Mouse (Mus musculus) stomach, embryonic 15.5 days (tissue): ENCODE results near the gene Trdmt1. TPM values are rescaled to one million over a fixed set of nuclear protein-coding genes. Genes with fewer than 3 reads are reported as not detected.
"Not testable (repeated sequence)": the region's sequence is repeated elsewhere in the genome, so short reads cannot be mapped to it uniquely, and the experiment has no call there.

Source experiments
- ATAC-seq: fragments of 200-750 bp; cut with Nextera tagmentation; 2 replicates; pipeline ENCODE4 v1.8.0; 2017; ENCODE audit warnings: low read depth, moderate number of reproducible peaks, moderate TSS enrichment; ENCODE audit not compliant: insufficient read depth, low FRiP score
- H3K27ac ChIP-seq: fragments of 300-500 bp; sonication (generic); 2 replicates; pipeline ENCODE4 v1.5.1; 2015; ENCODE audit warnings: mild to moderate bottlenecking, inconsistent platforms
- H3K27me3 ChIP-seq: fragments of 300-500 bp; sonication (generic); replicated peaks from 2 replicates; pipeline ENCODE4 v1.6.1; 2015; ENCODE audit warnings: inconsistent platforms
- H3K36me3 ChIP-seq: fragments of 300-500 bp; sonication (generic); 2 replicates; pipeline ENCODE4 v1.6.1; 2015; ENCODE audit warnings: inconsistent platforms
- H3K4me1 ChIP-seq: fragments of 300-500 bp; sonication (generic); 2 replicates; pipeline ENCODE4 v1.6.1; 2015; ENCODE audit warnings: inconsistent platforms
- H3K4me2 ChIP-seq: fragments of 300-500 bp; sonication (generic); 2 replicates; pipeline ENCODE4 v1.6.1; 2015; ENCODE audit warnings: mild to moderate bottlenecking, inconsistent platforms
- H3K4me3 ChIP-seq: fragments of 300-500 bp; sonication (generic); replicated peaks from 2 replicates; pipeline ENCODE4 v1.5.1; 2015; ENCODE audit warnings: inconsistent platforms
- H3K9ac ChIP-seq: fragments of 300-500 bp; sonication (generic); 2 replicates; pipeline ENCODE4 v1.6.1; 2015; ENCODE audit warnings: inconsistent platforms
- H3K9me3 ChIP-seq: fragments of 300-500 bp; sonication (generic); 2 replicates; pipeline ENCODE4 v1.6.1; 2016; ENCODE audit warnings: inconsistent platforms
- WGBS: fragments of 180-500 bp; shearing (Covaris S2); methylation state at CpG from one replicate; pipeline ENCODE4 v1.1.7; 2015; 5-methylcytosine and 5-hydroxymethylcytosine counted together
- polyA plus RNA-seq: library from polyadenylated mRNA; unstranded; fragments of >200 nt; fragmentation: Nextera tagmentation; extraction: Ambion mirVana; gene quantifications from 2 replicates; pipeline ENCODE4 v1.2.1, GENCODE M21; 2015

Trdmt1 gene
- polyA plus RNA-seq = 7.6 and 11.0 TPM in 2 replicates

- H3K27ac ChIP-seq = peak within 1 kb of the TSS; percentile 97
- peak within 1 kb of the TSS; percentile 64 for H3K9ac ChIP-seq
- peak within 1 kb of the TSS; percentile 65 for H3K4me2 ChIP-seq
- H3K36me3 ChIP-seq = no peaks in the 10 kb centered on the region
- under 1% methylated on average over 35 of the region's 39 CpGs for WGBS
- no peaks in the 10 kb centered on the region for H3K4me1 ChIP-seq
- ATAC-seq = peak; percentile 99
- no peaks in the 10 kb centered on the region for H3K27me3 ChIP-seq
- H3K9me3 ChIP-seq = no peaks in the 10 kb centered on the region
- peak within 1 kb of the TSS; percentile 66 for H3K4me3 ChIP-seq
These were observed at the start of gene Trdmt1 for GRCm38 (mm10) chr2:13544193-13544824. Gene Trdmt1, minus strand, starts transcription at chr2:13544668.

DNA sequence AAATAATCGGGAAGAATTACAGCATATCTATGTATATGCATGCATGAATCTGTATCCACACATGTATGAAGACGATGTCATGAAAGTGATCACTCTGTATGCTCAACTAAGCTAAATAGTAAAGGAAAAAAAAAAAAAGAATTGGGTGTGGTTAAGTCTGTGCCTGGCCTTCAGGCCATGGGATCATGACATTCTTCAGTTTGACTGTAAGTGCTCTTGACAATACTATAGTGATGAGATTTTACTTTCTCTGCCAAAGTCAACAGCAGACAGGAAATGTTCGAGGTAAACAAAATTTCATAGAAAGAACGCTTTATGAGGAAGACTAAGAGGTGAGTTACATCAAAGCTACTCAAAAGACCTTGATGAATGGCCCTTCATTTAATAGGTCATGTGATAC, 48.9 kb upstream of the Trdmt1 start:
- no peak overlapping the region for H3K9ac ChIP-seq
- no peak for ATAC-seq
- H3K4me3 ChIP-seq = no peak overlapping the region
- 68% methylated on average over 4 of the region's 4 CpGs for WGBS
- no peaks in the 10 kb centered on the region for H3K36me3 ChIP-seq
- H3K9me3 ChIP-seq = no peaks in the 10 kb centered on the region
- H3K27me3 ChIP-seq = no peaks in the 10 kb centered on the region
- H3K27ac ChIP-seq = no peak overlapping the region
- no peaks in the 10 kb centered on the region for H3K4me1 ChIP-seq
- H3K4me2 ChIP-seq = no peak overlapping the region

DNA sequence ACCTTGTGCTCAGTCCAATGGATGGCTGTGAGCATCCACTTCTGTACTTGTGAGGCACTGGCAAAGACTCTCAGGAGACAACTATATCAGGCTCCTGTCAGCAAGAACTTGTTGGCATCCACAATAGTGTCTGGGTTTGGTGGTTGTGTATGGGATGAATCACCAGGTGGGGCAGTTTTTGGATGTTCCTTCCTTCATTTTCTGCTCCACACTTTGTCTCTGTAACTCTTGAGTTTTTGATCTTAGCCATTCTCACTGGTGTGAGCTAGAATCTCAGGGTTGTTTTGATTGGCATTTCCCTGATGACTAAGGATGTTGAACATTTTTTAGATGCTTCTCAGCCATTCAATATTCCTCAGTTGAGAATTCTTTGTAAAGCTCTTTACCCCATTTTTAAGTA, 39.3 kb upstream of the Trdmt1 start:
- not testable (repeated sequence) for H3K9ac ChIP-seq, H3K36me3 ChIP-seq, H3K27ac ChIP-seq, H3K4me2 ChIP-seq, H3K27me3 ChIP-seq, ATAC-seq, H3K4me1 ChIP-seq, H3K4me3 ChIP-seq, H3K9me3 ChIP-seq

- peaks cover 12% of the 10 kb centered on the region for H3K36me3 ChIP-seq
- no peak overlapping the region for H3K27ac ChIP-seq
- H3K4me2 ChIP-seq = no peak overlapping the region
- no peak for ATAC-seq
- no peak overlapping the region for H3K4me3 ChIP-seq
- no peak overlapping the region for H3K9ac ChIP-seq
- no peaks in the 10 kb centered on the region for H3K27me3 ChIP-seq
- no peaks in the 10 kb centered on the region for H3K9me3 ChIP-seq
- WGBS = 73% methylated on average over 3 of the region's 3 CpGs
- H3K4me1 ChIP-seq = no peaks in the 10 kb centered on the region
These were observed 37.7 kb upstream of the Trdmt1 start for GRCm38 (mm10) chr2:13582184-13582583.

- no peak for ATAC-seq
- H3K36me3 ChIP-seq = peaks cover 12% of the 10 kb centered on the region
- H3K27ac ChIP-seq = no peak overlapping the region
- H3K4me3 ChIP-seq = no peak overlapping the region
- WGBS = 68% methylated on average over 11 of the region's 11 CpGs
- no peaks in the 10 kb centered on the region for H3K9me3 ChIP-seq
- H3K9ac ChIP-seq = no peak overlapping the region
- H3K4me2 ChIP-seq = no peak overlapping the region
- H3K4me1 ChIP-seq = peaks cover 3% of the 10 kb centered on the region; the same call in 1 of the 2 replicates
- no peaks in the 10 kb centered on the region for H3K27me3 ChIP-seq
These were observed 35.5 kb upstream of the Trdmt1 start for GRCm38 (mm10) chr2:13579991-13580390.

- WGBS = 92% methylated on average over 8 of the region's 8 CpGs
- H3K27ac ChIP-seq = no peak overlapping the region
- no peak overlapping the region for H3K4me2 ChIP-seq
- H3K36me3 ChIP-seq = peaks cover 12% of the 10 kb centered on the region
- no peak overlapping the region for H3K4me3 ChIP-seq
- H3K9me3 ChIP-seq = no peaks in the 10 kb centered on the region
- H3K4me1 ChIP-seq = peaks cover 3% of the 10 kb centered on the region; the same call in 1 of the 2 replicates
- no peaks in the 10 kb centered on the region for H3K27me3 ChIP-seq
- H3K9ac ChIP-seq = no peak overlapping the region
- no peak for ATAC-seq
These were observed 34.8 kb upstream of the Trdmt1 start for GRCm38 (mm10) chr2:13579315-13579714.

GRCm38 (mm10) chr2:13578473-13579152, 34.1 kb upstream of the Trdmt1 start:
- Histone ChIP-seq H3K4me2 (no peak overlapping the region), H3K27me3 (no peaks in the 10 kb centered on the region), H3K4me1 (peaks cover 3% of the 10 kb centered on the region; the same call in 1 of the 2 replicates), H3K9ac (no peak overlapping the region), H3K9me3 (no peaks in the 10 kb centered on the region), H3K36me3 (peaks cover 12% of the 10 kb centered on the region), H3K27ac (no peak overlapping the region), H3K4me3 (no peak overlapping the region)
- 81% methylated on average over 14 of the region's 14 CpGs for WGBS
- no peak for ATAC-seq

- no peak overlapping the region for H3K9ac ChIP-seq
- WGBS = 96% methylated on average over 1 of the region's 1 CpGs
- H3K4me2 ChIP-seq = no peak overlapping the region
- H3K4me1 ChIP-seq = peaks cover 8% of the 10 kb centered on the region
- no peak for ATAC-seq
- peaks cover 12% of the 10 kb centered on the region for H3K36me3 ChIP-seq
- H3K27ac ChIP-seq = no peak overlapping the region
- no peaks in the 10 kb centered on the region for H3K27me3 ChIP-seq
- no peaks in the 10 kb centered on the region for H3K9me3 ChIP-seq
- no peak overlapping the region for H3K4me3 ChIP-seq
These were observed 32.9 kb upstream of the Trdmt1 start for GRCm38 (mm10) chr2:13577399-13577798.

- H3K27ac ChIP-seq = peak overlapping the region; percentile 17; the same call in 1 of the 2 replicates
- H3K4me2 ChIP-seq = peak overlapping the region; percentile 65
- H3K9ac ChIP-seq = no peak overlapping the region; the same call in 1 of the 2 replicates
- peak overlapping the region; percentile 62 for H3K4me3 ChIP-seq
- 15% methylated on average over 6 of the region's 6 CpGs for WGBS
- no peak for ATAC-seq
- peaks cover 14% of the 10 kb centered on the region for H3K4me1 ChIP-seq
- no peaks in the 10 kb centered on the region for H3K27me3 ChIP-seq
- H3K9me3 ChIP-seq = no peaks in the 10 kb centered on the region
- peaks cover 3% of the 10 kb centered on the region; the same call in 1 of the 2 replicates for H3K36me3 ChIP-seq
These were observed 31.5 kb upstream of the Trdmt1 start for GRCm38 (mm10) chr2:13575926-13576325.

DNA sequence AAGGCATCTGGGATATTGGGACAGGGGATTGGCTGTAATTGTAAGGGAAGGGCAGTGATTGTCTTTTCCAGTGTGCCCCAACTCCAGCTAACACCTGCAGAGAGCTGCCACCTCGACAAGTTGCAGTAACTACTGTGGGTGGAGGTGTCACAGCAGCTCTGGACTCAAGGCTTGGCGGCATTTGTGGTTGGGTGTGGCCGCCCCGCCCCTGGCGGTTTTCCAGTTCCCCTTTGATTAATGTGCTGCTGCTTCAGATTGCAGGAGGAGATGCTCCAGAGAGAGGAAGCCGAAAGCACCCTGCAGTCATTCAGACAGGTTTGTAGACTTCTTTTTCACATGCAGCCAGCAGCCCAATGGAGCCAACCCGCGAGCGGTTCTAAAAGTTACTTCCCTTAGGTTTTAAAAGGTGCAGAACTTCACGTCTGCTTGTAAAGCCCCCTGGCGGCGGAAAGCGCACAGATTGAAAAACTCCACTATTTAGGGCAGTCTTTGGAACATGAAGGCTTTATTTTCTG, 30.9 kb upstream of the Trdmt1 start:
- H3K4me1 ChIP-seq = peaks cover 14% of the 10 kb centered on the region
- H3K9ac ChIP-seq = peak overlapping the region; percentile 78
- WGBS = 1% methylated on average over 13 of the region's 13 CpGs
- H3K36me3 ChIP-seq = peaks cover 3% of the 10 kb centered on the region; the same call in 1 of the 2 replicates
- H3K27me3 ChIP-seq = no peaks in the 10 kb centered on the region
- H3K9me3 ChIP-seq = no peaks in the 10 kb centered on the region
- peak overlapping the region; percentile 65 for H3K4me2 ChIP-seq
- ATAC-seq = no peak
- H3K4me3 ChIP-seq = peak overlapping the region; percentile 62
- H3K27ac ChIP-seq = peak overlapping the region; percentile 98

GRCm38 (mm10) chr2:13574801-13575150, 30.3 kb upstream of the Trdmt1 start:
- no peaks in the 10 kb centered on the region for H3K27me3 ChIP-seq

More at GRCm38 (mm10) chr2:13574801-13575150, 30.3 kb upstream of the Trdmt1 start:
- peak overlapping the region; percentile 98 for H3K27ac ChIP-seq
- 0% methylated on average over 21 of the region's 21 CpGs for WGBS
- H3K9ac ChIP-seq = peak overlapping the region; percentile 78
- no peak for ATAC-seq
- peak overlapping the region; percentile 65 for H3K4me2 ChIP-seq
- peak overlapping the region; percentile 62 for H3K4me3 ChIP-seq
- H3K36me3 ChIP-seq = peaks cover 3% of the 10 kb centered on the region; the same call in 1 of the 2 replicates
- peaks cover 14% of the 10 kb centered on the region for H3K4me1 ChIP-seq
- no peaks in the 10 kb centered on the region for H3K9me3 ChIP-seq
